Mouse (Mus musculus) testis, postnatal 14 days (tissue): ENCODE results near the gene Rreb1.

Source experiments
- DNase-seq: peaks from one replicate; pipeline ENCODE4 v3.0.0; 2021; ENCODE audit warnings: low spot score

Gene Rreb1

GRCm38 (mm10) chr13:37778147-37778593 is at the start of gene Rreb1:
Rreb1 (plus strand) TSS chr13:37778400.
- DNase-seq, result peak; percentile 29

GRCm38 (mm10) chr13:37728551-37728950 is 49.6 kb upstream of the Rreb1 start:
- no peak for DNase-seq

GRCm38 (mm10) chr13:37731914-37732693 is 46.1 kb upstream of the Rreb1 start:
- peak; percentile 14 for DNase-seq

- DNase-seq, result peak; percentile 11
These were observed 43.7 kb upstream of the Rreb1 start for GRCm38 (mm10) chr13:37734501-37734900.

- DNase-seq, result no peak
These were observed 38.1 kb upstream of the Rreb1 start for GRCm38 (mm10) chr13:37740111-37740510.

- DNase-seq, result no peak
These were observed 37.4 kb upstream of the Rreb1 start for GRCm38 (mm10) chr13:37740752-37741151.

GRCm38 (mm10) chr13:37742248-37742647 is 36.0 kb upstream of the Rreb1 start:
- no peak for DNase-seq

GRCm38 (mm10) chr13:37747504-37747903 is 30.7 kb upstream of the Rreb1 start:
- no peak for DNase-seq

- DNase-seq, result no peak
These were observed 28.7 kb upstream of the Rreb1 start for GRCm38 (mm10) chr13:37749485-37749884.

- no peak for DNase-seq
These were observed 26.8 kb upstream of the Rreb1 start for GRCm38 (mm10) chr13:37751154-37751950.

GRCm38 (mm10) chr13:37759341-37760012 is 18.7 kb upstream of the Rreb1 start:
- no peak for DNase-seq

- no peak for DNase-seq
These were observed 18.2 kb upstream of the Rreb1 start for GRCm38 (mm10) chr13:37760013-37760342.

GRCm38 (mm10) chr13:37760373-37760772 is 17.8 kb upstream of the Rreb1 start:
- no peak for DNase-seq

GRCm38 (mm10) chr13:37760957-37761941 is 17.0 kb upstream of the Rreb1 start:
- DNase-seq, result no peak

GRCm38 (mm10) chr13:37763800-37764407 is 14.3 kb upstream of the Rreb1 start:
- DNase-seq, result no peak

- no peak for DNase-seq
These were observed 8.4 kb upstream of the Rreb1 start for GRCm38 (mm10) chr13:37769777-37770176.

- DNase-seq, result peak; percentile 11
These were observed 4.7 kb upstream of the Rreb1 start for GRCm38 (mm10) chr13:37773476-37773875.

- DNase-seq, result no peak
These were observed 1.5 kb upstream of the Rreb1 start for GRCm38 (mm10) chr13:37776675-37777074.

- no peak for DNase-seq
These were observed 651 bp upstream of the Rreb1 start for GRCm38 (mm10) chr13:37777351-37778146.

GRCm38 (mm10) chr13:37778594-37779231 is 513 bp downstream of the Rreb1 start:
- DNase-seq, result no peak
